Mouse (Mus musculus): Measurements from ENCODE around the gene Ssu2.

Ssu2 gene

DNA sequence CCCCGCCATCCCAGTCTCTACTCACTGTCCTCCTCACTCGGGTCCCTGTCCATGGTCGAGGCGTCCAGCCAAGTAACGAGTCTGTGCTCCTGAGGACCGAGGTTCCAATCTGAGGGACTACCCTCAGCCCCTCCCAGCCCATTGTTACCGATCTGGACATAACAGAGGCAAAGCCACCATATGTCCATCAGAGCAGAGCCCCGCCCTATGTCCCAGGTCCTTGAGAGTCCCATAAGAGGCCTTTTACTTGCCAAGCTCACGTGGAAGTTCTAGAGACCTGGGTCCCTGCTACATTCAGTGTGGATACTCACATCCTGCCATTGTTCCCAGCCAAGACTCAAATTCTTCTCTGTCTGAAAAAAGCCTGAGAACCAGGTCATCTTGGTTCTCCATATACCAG, at the start of gene Ssu2:
Ssu2 (minus strand) TSS at position 77 of the 400 bp plus-strand sequence.
- DNase-seq (ENCODE audit: extremely low read depth, low read depth): no peak

DNA sequence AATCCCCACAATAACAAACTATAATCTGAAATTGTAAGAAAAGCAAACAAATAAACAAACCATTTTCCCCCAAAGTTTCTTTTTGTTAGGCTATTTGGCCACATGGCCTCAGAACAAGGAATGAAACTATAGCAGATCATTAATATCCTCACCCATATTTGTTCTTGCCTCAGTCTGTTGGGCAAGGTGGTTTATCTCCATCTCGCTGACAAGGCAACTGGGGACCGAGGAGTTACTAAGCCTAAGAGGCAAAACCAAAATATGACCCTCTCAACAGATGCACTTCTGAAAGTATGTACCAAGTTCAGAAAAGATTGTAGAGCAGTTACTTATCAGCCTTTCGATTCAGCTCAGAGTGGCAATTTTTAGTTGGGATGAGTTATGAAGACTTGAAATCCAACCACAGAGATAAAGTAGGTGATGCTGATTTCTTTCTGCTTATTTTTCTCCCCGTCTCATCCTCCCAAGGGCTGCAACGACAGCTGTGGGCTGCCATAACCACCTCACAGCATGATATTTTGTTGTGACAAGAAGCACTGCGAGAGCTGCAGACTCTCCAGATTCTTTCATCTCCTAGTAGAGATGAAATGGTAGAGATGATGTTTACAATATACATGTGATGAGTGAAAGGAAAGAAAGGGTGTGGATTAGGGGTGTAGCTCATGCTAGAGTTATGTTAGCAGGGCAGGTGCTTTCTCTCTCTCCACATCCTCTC, 38.4 kb upstream of the Ssu2 start:
- no peak for DNase-seq (ENCODE audit: extremely low read depth, low read depth)

DNA sequence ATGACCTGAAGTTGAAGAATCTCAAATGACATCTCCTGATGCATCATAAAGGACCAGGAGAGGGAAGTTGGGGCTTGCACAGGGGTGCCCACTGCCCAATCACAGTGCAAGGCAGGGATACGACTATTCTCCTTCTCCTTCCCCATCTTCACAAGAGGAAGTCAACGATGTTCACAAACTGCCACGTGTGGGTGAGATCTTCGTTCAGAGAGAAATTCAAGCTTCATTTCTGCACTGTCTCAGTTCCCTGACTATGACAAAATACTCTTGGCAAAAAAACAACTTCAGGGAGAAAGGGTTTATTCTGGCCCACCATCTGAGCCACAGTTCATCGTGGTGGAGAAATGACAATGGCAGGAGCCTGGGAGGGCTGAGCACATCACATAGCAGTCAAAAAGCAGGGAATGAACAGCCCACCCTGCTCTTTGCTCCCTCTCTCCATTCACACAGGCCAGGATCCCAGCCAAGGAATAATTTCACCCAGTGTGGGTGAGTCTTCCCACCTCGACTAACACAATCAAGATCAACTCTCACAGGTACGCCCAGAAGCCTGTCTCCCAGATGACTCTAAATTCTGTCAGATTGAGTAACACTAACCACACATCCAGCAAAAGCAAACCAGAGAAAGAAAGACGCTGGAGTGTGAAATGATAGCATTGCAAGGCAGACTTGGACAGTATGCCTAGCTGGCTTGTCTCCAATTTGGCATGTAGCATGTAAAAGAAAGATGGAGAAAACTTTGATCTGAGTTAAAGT, 36.1 kb upstream of the Ssu2 start:
- no peak for DNase-seq (ENCODE audit: extremely low read depth, low read depth)

DNA sequence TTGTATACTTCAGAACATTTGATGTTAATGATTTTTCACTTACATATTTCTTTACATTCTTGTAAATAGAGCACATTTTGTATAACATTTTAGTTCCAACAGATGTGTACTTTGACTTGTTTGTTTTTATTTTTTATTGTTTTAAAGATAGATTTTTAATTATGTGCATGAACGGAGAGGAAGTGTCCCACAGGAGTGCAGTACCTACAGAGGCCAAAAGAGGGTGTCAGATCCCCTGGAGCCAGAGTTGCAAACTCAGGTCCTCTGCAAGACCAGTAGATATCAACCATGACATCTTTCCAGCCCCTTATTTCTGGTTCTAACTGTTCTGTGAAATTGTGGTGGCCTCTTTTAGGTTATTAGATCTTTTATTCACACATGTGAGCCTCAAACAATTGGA, 33.1 kb upstream of the Ssu2 start:
- DNase-seq (ENCODE audit: extremely low read depth, low read depth): no peak

DNA sequence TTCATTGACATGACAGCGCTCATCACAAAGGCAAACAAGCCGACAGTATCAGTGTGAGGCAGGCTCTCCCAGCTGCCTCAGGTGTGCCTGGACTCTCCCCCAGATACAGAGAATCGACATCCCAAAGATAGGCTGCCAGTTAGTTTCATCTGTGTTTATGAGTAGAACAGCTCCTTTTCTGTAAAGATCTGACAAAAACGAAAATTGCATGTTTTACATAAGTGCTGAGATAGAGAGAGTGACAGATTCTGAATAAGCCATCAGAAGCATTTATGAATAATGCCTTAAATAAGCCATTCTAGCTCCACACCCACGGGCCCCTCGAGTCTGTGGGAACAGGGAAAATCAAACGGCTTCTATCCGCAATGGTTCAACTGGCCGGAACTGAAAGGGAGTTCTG, 31.5 kb upstream of the Ssu2 start:
- no peak for DNase-seq (ENCODE audit: extremely low read depth, low read depth)

DNA sequence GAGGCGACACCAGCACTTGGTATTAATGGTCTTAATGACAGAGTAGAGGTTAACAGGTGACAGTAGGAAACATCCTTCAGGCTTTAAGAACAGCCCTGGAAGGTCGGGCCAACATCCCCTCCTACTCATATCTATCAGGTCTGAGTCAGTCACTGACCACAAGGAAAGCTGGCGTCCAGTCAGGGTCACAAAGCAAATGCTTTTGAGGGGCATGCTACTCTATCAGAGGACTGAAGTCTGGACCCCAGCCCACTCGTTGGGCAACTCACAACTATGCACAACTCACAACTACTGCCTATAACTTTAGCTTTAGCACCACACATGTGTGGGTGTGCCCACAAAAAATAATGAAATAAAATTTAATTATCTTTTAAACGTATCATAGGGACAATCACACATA, 16.3 kb upstream of the Ssu2 start:
- DNase-seq (ENCODE audit: extremely low read depth, low read depth): no peak

DNA sequence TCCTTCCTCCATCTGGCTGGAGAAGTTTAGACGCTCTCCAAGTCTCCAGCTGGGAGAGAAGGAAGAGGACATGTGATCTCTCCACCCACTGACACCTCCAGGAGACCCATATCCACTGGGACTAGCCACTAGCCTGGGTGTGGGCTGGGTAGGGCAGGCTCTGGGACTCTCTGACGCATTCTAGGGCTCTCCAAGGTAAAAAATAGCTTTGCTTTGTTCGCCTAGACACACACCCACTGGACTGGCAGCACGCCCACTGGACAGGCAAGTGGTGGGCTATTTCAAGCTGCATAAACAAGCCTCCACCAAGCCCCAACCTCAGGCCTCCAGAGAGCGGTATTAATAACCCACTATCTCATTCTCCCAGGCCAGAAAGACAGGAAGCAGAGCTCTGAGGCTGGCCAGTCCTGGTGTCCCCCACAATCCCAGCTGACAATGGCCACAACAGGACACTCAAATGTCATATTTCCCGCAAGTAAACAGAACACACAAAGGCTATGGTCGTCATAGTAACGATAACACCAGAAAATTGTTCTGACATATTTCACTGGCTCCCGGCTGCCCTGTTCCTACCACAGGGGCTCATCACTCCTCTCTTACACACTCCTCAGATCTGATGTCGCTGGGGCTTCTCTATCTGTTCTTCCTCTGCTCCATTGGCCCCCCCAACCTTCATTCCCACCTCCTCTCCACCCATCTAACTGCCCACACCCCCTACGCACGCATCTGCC, 14.3 kb upstream of the Ssu2 start:
- DNase-seq (ENCODE audit: extremely low read depth, low read depth): no peak

DNA sequence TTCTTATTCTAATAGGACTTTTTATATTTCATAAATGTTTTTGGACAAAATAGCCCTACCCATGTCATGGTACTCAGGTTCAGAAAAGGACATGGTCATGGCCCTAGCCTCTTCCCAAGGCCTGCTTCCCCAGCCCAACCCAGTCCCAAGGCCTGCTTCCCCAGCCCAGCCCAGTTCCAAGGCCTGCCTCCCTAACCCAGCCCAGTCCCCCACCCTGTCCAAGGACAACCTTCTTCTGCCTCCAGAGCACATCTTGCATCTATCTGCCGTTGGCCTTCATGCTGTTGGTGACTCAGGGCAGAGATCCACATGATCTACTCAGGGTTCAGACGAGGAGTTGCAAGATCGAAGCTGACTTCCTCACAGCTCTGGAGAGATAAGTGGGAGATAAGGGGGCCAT, 9.5 kb upstream of the Ssu2 start:
- no peak for DNase-seq (ENCODE audit: extremely low read depth, low read depth)

DNA sequence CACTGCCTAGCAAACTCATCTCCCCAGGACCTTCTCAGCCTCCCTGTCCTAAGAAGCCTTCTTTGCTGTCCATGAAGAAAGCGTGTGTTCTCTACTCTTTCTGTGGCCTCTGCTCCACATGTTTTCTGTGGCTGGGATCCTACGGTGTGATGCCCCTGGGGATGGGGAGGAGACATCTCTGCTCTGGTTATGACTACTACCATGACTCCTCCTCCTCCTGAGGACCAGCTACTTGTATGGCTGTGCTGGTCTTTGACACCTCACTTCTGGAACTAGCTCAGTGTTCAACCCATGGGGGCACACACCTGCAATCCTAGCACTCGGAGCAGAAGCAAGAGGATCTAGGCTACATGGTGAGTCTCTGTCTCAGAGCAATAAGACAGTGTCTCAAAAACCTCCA, 8.5 kb upstream of the Ssu2 start:
- no peak for DNase-seq (ENCODE audit: extremely low read depth, low read depth)

DNA sequence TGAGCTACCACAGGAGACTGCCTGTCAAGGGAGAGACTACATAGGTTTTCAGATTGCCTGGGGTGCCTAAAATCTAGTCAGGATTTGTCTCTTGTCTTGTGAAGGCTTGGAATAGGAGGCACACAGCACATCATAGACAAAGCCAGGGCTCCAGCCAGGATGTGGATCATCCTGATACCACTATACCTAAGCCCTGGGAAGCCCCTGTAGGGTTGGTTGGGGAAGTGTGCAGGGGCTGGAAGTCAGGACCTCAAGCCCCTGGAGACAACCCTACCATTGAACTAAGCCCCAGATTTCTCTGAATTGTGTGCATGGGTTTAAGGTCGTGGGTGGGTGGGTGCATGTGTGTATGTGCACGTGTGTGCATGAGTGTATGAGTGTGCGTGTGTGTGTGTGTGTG, 562 bp upstream of the Ssu2 start:
- no peak for DNase-seq (ENCODE audit: extremely low read depth, low read depth)

DNA sequence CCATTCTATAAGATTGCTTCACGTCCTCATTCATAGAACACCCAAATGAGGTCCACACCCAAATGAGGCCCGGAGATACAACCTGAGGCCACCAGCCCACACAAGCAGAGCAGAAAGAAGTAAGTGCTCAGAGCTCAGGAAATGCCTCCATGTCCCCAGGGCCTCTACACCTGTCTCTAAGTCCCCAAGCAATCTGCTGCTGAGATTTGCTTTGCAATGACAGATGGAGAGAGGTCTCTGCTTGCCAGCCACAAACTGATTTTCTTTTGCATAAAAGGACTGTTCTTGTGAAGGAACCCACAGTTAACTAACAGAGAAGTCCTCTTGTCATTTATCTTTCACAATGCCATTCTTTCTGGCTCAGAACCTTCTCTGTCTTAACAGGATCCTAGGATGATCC, 1.6 kb downstream of the Ssu2 start:
- no peak for DNase-seq (ENCODE audit: extremely low read depth, low read depth)

DNA sequence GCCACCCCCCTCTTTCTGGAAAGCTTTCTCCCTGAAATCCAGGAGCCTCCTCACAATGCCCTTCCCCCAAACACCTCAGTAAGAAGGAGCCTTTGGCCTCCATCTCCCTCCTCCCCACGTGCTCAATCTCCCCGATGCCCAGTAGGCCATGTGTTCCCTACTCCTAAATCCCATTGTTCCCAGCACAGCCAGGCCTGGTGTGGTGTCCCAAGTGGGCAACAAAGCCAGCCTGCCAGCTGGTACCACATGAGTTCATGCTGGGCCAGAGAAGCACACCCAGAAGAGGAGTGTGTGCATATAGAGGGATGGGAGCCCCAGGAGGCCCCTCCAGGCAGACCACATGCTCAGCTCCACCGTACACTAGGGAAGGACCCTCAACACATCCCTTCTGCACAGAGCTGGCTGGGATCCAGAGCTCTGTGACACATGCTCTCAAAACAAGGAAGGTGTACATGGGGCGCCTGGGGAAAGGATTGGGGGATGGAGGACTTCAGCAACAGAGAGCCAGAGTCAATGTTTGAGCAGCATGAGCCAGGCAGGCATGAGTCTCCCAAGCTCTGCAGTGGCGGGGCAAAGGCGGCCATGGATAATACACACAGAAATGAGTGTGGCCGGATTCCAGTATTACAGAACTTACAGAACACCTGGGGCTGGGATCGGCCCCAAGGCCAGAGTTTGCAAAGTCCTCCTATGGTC, 4.7 kb downstream of the Ssu2 start:
- no peak for DNase-seq (ENCODE audit: extremely low read depth, low read depth)

DNA sequence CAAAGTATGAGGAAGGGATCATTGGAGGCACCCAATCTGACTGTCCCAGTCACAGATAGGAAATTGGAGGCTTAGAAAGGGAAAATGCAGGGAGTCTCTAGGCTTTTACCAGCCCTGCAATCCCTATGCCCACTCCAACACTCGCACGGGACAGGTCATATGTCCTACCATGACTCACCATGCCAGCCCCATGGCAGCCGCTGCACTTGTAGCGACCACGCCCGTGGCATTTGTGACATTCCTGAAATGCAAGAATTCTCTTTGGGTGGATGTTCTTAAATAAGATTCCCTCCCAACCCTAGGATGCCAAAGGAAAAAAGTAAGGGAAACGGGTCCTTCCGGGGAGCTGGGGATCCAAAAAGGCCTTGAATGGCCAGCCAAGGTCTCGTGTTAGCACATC, 8.8 kb downstream of the Ssu2 start:
- no peak for DNase-seq (ENCODE audit: extremely low read depth, low read depth)

DNA sequence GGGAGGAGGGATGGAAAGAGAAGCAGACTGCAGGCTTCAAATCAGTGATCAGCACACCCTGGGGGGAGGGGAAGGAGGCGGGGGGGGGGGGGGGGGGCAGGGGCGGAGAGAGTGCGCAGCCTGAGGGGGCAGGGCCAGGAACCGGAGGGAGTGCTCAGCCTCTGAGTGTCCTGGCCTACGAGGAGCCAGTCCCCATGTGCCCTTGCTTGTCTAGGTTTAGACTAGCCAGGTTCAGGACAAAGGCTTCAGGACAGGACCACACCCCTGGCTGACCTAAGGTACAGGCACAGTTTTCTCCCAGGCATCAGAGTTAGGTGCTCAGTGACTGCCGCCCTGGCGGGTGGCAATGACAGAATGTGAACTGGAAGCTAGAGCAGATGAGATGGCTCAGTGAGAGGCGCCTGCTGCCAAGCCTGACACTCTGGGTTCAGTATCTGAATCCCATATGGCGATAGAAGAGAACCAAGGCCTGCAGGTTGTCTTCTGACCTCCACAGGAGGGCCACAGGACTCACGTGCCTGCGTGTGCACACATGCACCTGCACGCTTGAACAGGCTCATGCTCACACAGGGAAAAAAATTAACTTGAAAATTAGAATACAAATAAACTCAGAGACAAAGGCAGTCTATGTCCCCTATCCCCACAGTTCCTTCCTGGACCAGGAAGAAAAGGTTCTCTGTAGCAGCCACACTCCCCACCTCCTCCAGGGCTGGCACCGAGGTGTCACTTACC, 12.0 kb downstream of the Ssu2 start:
- DNase-seq (ENCODE audit: extremely low read depth, low read depth): no peak

DNA sequence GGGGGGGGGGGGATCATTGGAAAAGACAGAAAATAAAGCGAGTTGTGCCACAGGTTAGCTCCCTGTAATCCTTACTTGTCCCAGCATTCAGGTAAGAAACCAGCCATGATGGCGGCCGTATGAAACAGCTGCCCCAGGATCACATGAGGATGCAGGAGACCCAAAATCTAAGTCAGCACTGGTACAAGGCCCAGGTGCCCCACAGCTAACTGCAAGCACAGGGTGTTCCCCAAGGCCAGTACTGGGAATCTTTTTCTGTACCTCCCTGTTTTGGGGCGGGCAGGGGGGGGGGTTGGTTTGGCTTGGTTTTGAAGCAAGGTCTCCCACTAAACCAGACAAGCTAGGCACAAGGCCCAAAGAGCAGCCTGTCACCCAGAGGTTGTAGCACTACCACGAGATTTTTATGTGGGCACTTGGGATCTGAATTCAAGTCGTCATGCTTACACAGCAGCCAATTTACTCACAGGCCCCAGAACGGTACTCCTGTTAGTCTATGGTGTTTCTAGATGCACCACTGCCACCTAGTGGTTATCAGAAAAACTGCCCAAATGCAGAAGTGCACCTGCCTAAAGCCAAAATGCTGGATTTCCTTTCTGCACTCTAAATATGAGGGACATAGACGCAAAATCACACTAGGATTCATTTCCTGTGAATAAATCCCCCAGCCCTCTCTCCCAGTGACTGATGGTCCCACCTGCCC, 13.8 kb downstream of the Ssu2 start:
- no peak for DNase-seq (ENCODE audit: extremely low read depth, low read depth)

DNA sequence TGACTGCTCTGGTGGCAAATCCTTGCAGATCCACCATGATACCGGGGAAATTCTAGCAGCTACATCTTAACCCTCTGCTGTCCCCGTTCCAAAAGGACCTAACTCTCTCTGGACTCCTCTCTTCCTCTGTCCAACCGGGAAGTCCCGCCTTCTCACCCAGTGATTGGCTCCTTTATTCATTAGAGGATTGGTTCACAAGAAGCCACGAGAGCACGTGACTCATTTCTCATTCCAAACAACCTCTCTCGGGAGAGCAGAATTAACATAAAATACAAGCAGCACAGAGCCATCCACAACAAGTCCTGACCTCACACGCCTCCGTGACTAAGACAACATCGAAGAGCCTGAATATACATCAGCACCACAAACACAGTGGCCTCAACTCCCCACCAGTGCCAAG, 22.5 kb downstream of the Ssu2 start:
- no peak for DNase-seq (ENCODE audit: extremely low read depth, low read depth)

DNA sequence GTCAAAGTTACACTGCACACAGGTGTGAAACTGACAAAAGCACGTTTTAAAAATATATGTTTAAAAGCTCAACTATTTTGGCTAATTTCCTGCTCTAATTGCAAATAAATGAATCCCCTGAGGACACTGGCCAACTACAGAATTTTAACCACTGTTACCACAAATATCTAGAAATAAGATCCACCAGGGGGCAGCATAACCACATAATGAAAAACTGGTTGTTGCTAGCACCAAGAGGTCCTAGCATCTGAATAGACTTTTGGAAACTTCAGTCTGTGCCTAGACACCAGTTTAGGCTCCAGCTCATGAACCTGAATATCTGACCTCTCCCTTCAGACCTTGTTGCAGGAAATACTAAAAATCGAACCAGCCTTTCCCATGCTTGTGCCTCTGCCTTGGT, 23.2 kb downstream of the Ssu2 start:
- no peak for DNase-seq (ENCODE audit: extremely low read depth, low read depth)

DNA sequence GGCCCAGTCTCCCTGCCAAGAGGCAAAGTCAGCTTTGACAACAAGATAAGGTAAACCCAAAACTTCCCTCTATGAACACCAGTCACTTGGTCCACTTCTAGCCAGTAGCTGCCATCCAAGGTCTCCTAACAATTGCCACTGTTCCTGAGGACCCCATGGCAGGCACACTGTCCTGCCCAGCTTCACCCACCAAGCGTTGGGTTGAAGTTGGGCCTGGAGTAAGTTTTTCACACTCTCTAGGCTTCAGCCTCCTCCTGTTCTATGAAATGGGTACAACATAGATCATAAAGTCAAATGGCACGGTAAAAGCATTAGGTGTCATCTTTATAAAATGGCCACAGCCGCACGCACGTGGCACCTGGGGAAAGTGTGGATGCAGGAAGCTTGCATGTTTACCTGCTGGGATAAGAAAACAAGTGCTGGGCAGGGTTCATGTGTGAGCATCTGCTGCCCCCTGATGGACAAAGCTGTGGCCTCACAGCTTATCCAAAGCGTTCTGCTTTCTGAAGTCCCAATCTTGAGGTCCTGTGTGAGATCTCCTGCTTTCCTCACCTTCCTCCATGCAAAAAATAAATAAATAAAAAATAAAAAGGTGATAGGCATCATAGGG, 25.4 kb downstream of the Ssu2 start:
- no peak for DNase-seq (ENCODE audit: extremely low read depth, low read depth)

DNA sequence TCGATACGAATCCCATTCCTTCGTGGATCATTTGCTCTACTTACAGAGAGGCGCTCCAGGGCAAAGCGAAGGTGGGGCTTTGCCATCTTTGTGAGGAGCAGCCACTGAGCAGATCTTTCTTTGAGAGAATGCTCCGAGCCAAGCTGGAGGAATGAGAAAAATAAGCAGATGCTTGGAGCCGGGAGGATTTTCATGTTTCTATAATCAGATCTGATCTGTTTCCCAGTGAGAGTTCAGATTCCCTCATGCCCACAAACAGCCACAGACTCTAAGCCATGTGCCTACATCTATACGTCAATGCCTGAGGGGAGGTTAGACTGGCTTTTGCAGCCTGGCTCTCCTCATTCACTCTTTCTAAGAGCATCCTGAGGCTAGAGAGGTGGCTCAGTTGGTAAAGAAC, 27.1 kb downstream of the Ssu2 start:
- no peak for DNase-seq (ENCODE audit: extremely low read depth, low read depth)

DNA sequence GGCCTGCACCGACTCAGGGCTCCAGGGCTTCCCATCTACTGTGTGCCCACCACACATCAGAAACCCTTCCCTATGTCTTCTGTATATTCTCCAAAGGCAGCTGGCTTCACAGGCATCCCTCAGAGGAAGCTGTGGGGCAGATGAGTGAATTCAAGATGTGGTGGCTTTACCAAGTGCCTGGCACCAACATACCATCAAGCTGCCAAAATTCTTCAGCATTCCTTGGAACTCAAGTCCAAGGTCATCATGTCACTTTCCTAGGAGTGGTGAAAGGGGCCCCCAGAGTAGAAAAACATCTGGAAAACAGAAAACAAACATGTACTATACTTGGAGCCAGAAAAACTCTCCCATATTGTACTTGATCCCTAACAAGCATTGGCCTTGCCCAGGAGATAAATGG, 28.5 kb downstream of the Ssu2 start:
- DNase-seq (ENCODE audit: extremely low read depth, low read depth): no peak

Data from MEL-GATA-1-ER (cell line).